25 mouse cellular contexts compared by ENCODE assay signal in the genomic region with DNA sequence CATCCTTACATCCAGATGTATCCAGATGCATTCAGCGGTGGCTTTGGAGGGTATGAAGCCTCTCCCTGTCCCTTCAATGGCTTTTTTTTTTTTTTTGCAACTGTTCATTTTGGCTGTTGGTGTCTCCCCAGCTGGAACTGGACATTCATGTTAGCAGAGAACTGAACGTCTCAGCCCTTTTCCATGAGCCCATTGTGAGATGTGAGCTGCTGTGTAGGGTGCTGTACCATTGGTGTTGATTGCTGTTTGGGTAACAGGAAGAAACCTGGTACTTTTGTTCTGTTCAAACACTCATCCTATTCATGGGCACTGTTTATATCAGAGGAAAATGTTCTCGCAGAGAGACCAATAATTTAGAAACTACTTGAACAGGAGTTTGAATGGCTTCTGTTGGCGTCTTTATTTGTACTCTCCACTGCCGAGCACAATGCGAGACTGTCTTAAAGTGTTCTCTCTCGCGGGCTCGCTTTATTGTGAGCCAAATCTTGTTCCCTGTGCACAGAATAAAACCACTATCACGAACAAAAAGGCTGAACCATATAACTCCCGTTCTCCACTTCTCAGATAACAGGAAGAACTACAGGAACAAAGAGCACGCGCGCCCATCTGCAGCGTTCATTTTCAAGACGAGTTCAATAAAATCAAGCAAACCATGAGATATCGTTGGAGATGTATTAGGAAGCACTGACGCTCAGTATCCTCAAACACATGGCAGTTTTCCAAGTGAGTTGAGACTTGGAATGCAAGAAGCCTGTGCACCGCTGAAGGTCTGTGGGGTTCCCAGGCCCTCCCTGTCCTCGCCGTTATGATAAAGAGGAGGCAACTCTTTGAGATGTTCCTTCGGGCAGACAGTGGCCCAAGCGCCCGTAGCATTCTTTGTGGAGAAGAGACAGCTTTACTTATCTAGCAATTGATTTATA. TPM values are rescaled to one million over a fixed set of nuclear protein-coding genes. Genes with fewer than 3 reads are reported as not detected.
DNase-seq lines count a peak whose midpoint lies in the region; ATAC-seq and TF ChIP-seq lines count a peak whose summit lies in the region.
"Had no signal": no experiment of that assay in that cellular context is flagged by ENCODE, and none has a peak within 500 bp of the region (broad histone marks: within the 10 kb centered on the region; RNA-seq: fewer than 3 reads in every experiment).

No protein-coding gene starts in this region.

- H3K27ac ChIP-seq in forebrain, postnatal 0 days (ENCODE audit: low read depth, low read length), result no peak overlapping the region
- H3K27ac ChIP-seq in forebrain, embryonic 16.5 days (ENCODE audit: low read length), result no peak overlapping the region
- no peak overlapping the region for H3K27ac ChIP-seq in midbrain, postnatal 0 days (ENCODE audit: low read depth, low read length)
- no peak overlapping the region for H3K27ac ChIP-seq in midbrain, embryonic 15.5 days
- H3K27ac ChIP-seq: forebrain, embryonic 10.5 days; kidney, postnatal 0 days; neural tube, embryonic 12.5 days; stomach, embryonic 15.5 days had no signal

- H3K4me2 ChIP-seq in forebrain, postnatal 0 days (ENCODE audit: low read depth), result no peak overlapping the region
- no peak overlapping the region for H3K4me2 ChIP-seq in forebrain, embryonic 16.5 days (ENCODE audit: low read length)
- no peak overlapping the region for H3K4me2 ChIP-seq in midbrain, postnatal 0 days (ENCODE audit: low read depth, low read length, poor library complexity, severe bottlenecking)
- no peak overlapping the region for H3K4me2 ChIP-seq in midbrain, embryonic 15.5 days
- H3K4me2 ChIP-seq: liver, embryonic 11.5 days; neural tube, embryonic 12.5 days; stomach, embryonic 15.5 days had no signal

- peak; percentile 27; the same call in 1 of the 2 replicates for ATAC-seq in forebrain, postnatal 0 days
- no peak for ATAC-seq in forebrain, embryonic 16.5 days
- no peak for ATAC-seq in midbrain, postnatal 0 days (ENCODE audit: low FRiP score)
- no peak for ATAC-seq in midbrain, embryonic 15.5 days (replicated peaks)

- H3K4me3 ChIP-seq in forebrain, postnatal 0 days (ENCODE audit: low read depth, low read length), result no peak overlapping the region
- H3K4me3 ChIP-seq in forebrain, embryonic 16.5 days (replicated peaks; ENCODE audit: low read length), result no peak overlapping the region
- H3K4me3 ChIP-seq in midbrain, postnatal 0 days (ENCODE audit: low read depth, low read length), result no peak overlapping the region
- H3K4me3 ChIP-seq in midbrain, embryonic 15.5 days, result no peak overlapping the region
- H3K4me3 ChIP-seq: forebrain, embryonic 10.5 days; neural tube, embryonic 12.5 days; stomach, embryonic 15.5 days had no signal

- H3K36me3 ChIP-seq in forebrain, postnatal 0 days (ENCODE audit: insufficient read depth), result no peaks in the 10 kb centered on the region
- H3K36me3 ChIP-seq in forebrain, embryonic 16.5 days (ENCODE audit: control insufficient read depth, insufficient read depth), result no peaks in the 10 kb centered on the region
- H3K36me3 ChIP-seq in midbrain, postnatal 0 days (ENCODE audit: insufficient read depth, low read length), result no peaks in the 10 kb centered on the region
- H3K36me3 ChIP-seq in midbrain, embryonic 15.5 days (replicated peaks), result no peaks in the 10 kb centered on the region
- H3K36me3 ChIP-seq: forebrain, embryonic 10.5 days; neural tube, embryonic 12.5 days; stomach, embryonic 15.5 days had no signal

- no peak for TF ChIP-seq CTCF in forebrain, postnatal 0 days (IDR thresholded peaks at IDR 0.05; ENCODE audit: low read depth)
- no peak for TF ChIP-seq CTCF in midbrain, postnatal 0 days (IDR thresholded peaks at IDR 0.05)

- DNase-seq in forebrain, postnatal 0 days, result no peak
- peak; percentile 24 to 44 for DNase-seq in layer of hippocampus, adult 8-10 months (ENCODE audit: low spot score in 2 of 2)
- no peak for DNase-seq in layer of hippocampus, postnatal 25 days (ENCODE audit: extremely low spot score in 1 of 2, low spot score in 1 of 2)
- peak; percentile 20 for DNase-seq in midbrain, postnatal 0 days (ENCODE audit: low spot score)
- DNase-seq in spleen, postnatal 14 days (ENCODE audit: low spot score in 2 of 2), result no peak
- DNase-seq: adrenal gland, postnatal 25 days; B cell, adult 2 months; cerebellum, postnatal 14 days; gastrocnemius, postnatal 10 days; heart, adult 18-20 months; heart, postnatal 36 days; kidney, adult 11 months; lung, adult 18-20 months had no signal

- no peaks in the 10 kb centered on the region for H3K4me1 ChIP-seq in forebrain, postnatal 0 days (ENCODE audit: insufficient read depth)
- H3K4me1 ChIP-seq in forebrain, embryonic 16.5 days (replicated peaks; ENCODE audit: control insufficient read depth, insufficient read depth, low read length), result no peaks in the 10 kb centered on the region
- H3K4me1 ChIP-seq in midbrain, postnatal 0 days (ENCODE audit: insufficient read depth, low read length), result no peaks in the 10 kb centered on the region
- H3K4me1 ChIP-seq in midbrain, embryonic 15.5 days, result no peaks in the 10 kb centered on the region
- H3K4me1 ChIP-seq: forebrain, embryonic 10.5 days; neural tube, embryonic 12.5 days; stomach, embryonic 15.5 days had no signal

- no peaks in the 10 kb centered on the region for H3K27me3 ChIP-seq in forebrain, postnatal 0 days (ENCODE audit: insufficient read depth, low read length)
- H3K27me3 ChIP-seq in forebrain, embryonic 16.5 days (replicated peaks; ENCODE audit: control insufficient read depth, insufficient read depth, low read length), result no peaks in the 10 kb centered on the region
- no peaks in the 10 kb centered on the region for H3K27me3 ChIP-seq in midbrain, postnatal 0 days (ENCODE audit: insufficient read depth, low read length)
- H3K27me3 ChIP-seq in midbrain, embryonic 15.5 days (replicated peaks), result no peaks in the 10 kb centered on the region
- H3K27me3 ChIP-seq: neural tube, embryonic 12.5 days; stomach, embryonic 15.5 days had no signal

- no peaks in the 10 kb centered on the region for H3K9me3 ChIP-seq in forebrain, postnatal 0 days (ENCODE audit: low read length)
- no peaks in the 10 kb centered on the region for H3K9me3 ChIP-seq in forebrain, embryonic 16.5 days (ENCODE audit: control insufficient read depth, low read length)
- no peaks in the 10 kb centered on the region for H3K9me3 ChIP-seq in midbrain, postnatal 0 days (ENCODE audit: low read length)
- H3K9me3 ChIP-seq in midbrain, embryonic 15.5 days, result no peaks in the 10 kb centered on the region
- H3K9me3 ChIP-seq: forebrain, embryonic 10.5 days; neural tube, embryonic 12.5 days; stomach, embryonic 15.5 days had no signal

- H3K9ac ChIP-seq in forebrain, postnatal 0 days, result no peak overlapping the region
- H3K9ac ChIP-seq in forebrain, embryonic 16.5 days (replicated peaks; ENCODE audit: low read depth, low read length), result no peak overlapping the region
- no peak overlapping the region for H3K9ac ChIP-seq in midbrain, postnatal 0 days (replicated peaks; ENCODE audit: low read length, poor library complexity, severe bottlenecking)
- no peak overlapping the region for H3K9ac ChIP-seq in midbrain, embryonic 15.5 days
- H3K9ac ChIP-seq: neural tube, embryonic 12.5 days; stomach, embryonic 15.5 days had no signal

- WGBS in forebrain, postnatal 0 days, result 84% methylated on average over 24 of the region's 24 CpGs
- WGBS in forebrain, embryonic 16.5 days, result 84% methylated on average over 24 of the region's 24 CpGs
- WGBS in midbrain, postnatal 0 days, result 90% methylated on average over 24 of the region's 24 CpGs
- 89% methylated on average over 24 of the region's 24 CpGs for WGBS in midbrain, embryonic 15.5 days

RNA-seq across cellular contexts. Expression of a gene that starts 59.7 kb away (rescaled TPM):
- total RNA-seq in forebrain, postnatal 0 days (2014; rRNA removed), result not detected in 2 replicates
- not detected in 2 replicates for polyA plus RNA-seq in forebrain, postnatal 0 days (2015; fragmentation: Nextera tagmentation; extraction: Ambion mirVana)
- not detected in 2 replicates for polyA plus RNA-seq in forebrain, embryonic 16.5 days (2015; fragmentation: Nextera tagmentation; extraction: Ambion mirVana)
- not detected for total RNA-seq in layer of hippocampus, adult 8-10 months (2022)
- total RNA-seq in layer of hippocampus, postnatal 25 days (2021), result not detected
- not detected in 2 replicates for total RNA-seq in midbrain, postnatal 0 days (2014; rRNA removed)
- not detected in 2 replicates for polyA plus RNA-seq in midbrain, postnatal 0 days (2015; fragmentation: Nextera tagmentation; extraction: Ambion mirVana)
- not detected in 2 replicates for polyA plus RNA-seq in midbrain, embryonic 15.5 days (2015; fragmentation: Nextera tagmentation; extraction: Ambion mirVana)
- total RNA-seq: gastrocnemius, postnatal 10 days; heart, adult 18-20 months; heart, postnatal 36 days; layer of hippocampus, adult 18-20 months; megakaryocyte-erythroid progenitor cell, adult 5-6 weeks; monocyte, adult 5-6 weeks had no signal
- polyA plus RNA-seq: forebrain, embryonic 10.5 days; limb, embryonic 11.5 days; liver, embryonic 11.5 days; neural tube, embryonic 12.5 days; spleen, adult 2 months; stomach, embryonic 15.5 days had no signal

Comparison
In these comparisons a context has a peak if more than half of its experiments do, and no peak if none do; other contexts are left out.
1. DNase-seq: peak in layer of hippocampus, adult 8-10 months (2 of 2) and midbrain, postnatal 0 days (single experiment); none in forebrain, postnatal 0 days (single experiment), layer of hippocampus, postnatal 25 days (0 of 2) and spleen, postnatal 14 days (0 of 2).